Mouse (Mus musculus) stomach, postnatal 0 days (tissue): ENCODE results near the gene Cse1l. TPM values are rescaled to one million over a fixed set of nuclear protein-coding genes. Genes with fewer than 3 reads are reported as not detected.

Source experiments
- ATAC-seq: fragments of 200-750 bp; cut with Nextera tagmentation; 2 replicates; pipeline ENCODE4 v1.8.0; 2017; ENCODE audit not compliant: low FRiP score, low TSS enrichment
- DNase-seq: peaks from one replicate; pipeline ENCODE4 v3.0.0-alpha.2; 2016; ENCODE audit warnings: low spot score
- H3K27ac ChIP-seq: fragments of 300-500 bp; sonication (generic); replicated peaks from 2 replicates; pipeline ENCODE4 v1.5.1; 2014; ENCODE audit warnings: mild to moderate bottlenecking, control low read depth
- H3K27me3 ChIP-seq: fragments of 300-500 bp; sonication (generic); 2 replicates; pipeline ENCODE4 v1.6.1; 2014; ENCODE audit warnings: low read length; ENCODE audit not compliant: control insufficient read depth, insufficient read depth
- H3K36me3 ChIP-seq: fragments of 300-500 bp; sonication (generic); 2 replicates; pipeline ENCODE4 v1.6.1; 2014; ENCODE audit warnings: low read length, mixed read lengths; ENCODE audit not compliant: control insufficient read depth, insufficient read depth
- H3K4me1 ChIP-seq: fragments of 300-500 bp; sonication (generic); replicated peaks from 2 replicates; pipeline ENCODE4 v1.6.1; 2014; ENCODE audit warnings: antibody characterized with exemption; ENCODE audit not compliant: control insufficient read depth, insufficient read depth
- H3K4me2 ChIP-seq: fragments of 300-500 bp; sonication (generic); replicated peaks from 2 replicates; pipeline ENCODE4 v1.6.1; 2014; ENCODE audit warnings: low read depth, mild to moderate bottlenecking, control low read depth, moderate library complexity
- H3K4me3 ChIP-seq: fragments of 300-500 bp; sonication (generic); 2 replicates; pipeline ENCODE4 v1.5.1; 2014; ENCODE audit warnings: low read depth, low read length, control low read depth
- H3K9ac ChIP-seq: fragments of 300-500 bp; sonication (generic); 2 replicates; pipeline ENCODE4 v1.6.1; 2014; ENCODE audit warnings: mild to moderate bottlenecking, low read length, control low read depth, mixed read lengths
- H3K9me3 ChIP-seq: fragments of 300-500 bp; sonication (generic); 2 replicates; pipeline ENCODE4 v1.6.1; 2016; ENCODE audit warnings: low read length; ENCODE audit not compliant: control insufficient read depth
- CTCF ChIP-seq: IDR thresholded peaks from 2 replicates; pipeline ENCODE4 v1.5.1; 2016; ENCODE audit warnings: antibody characterized with exemption, low read depth, mild to moderate bottlenecking, moderate library complexity
- EP300 ChIP-seq: optimal IDR thresholded peaks from 2 replicates; pipeline ENCODE3; 2016; ENCODE audit warnings: antibody characterized with exemption
- WGBS: fragments of 180-500 bp; shearing (Covaris S2); extraction: QIAGEN DNeasy Blood & Tissue Kit; methylation state at CpG from one replicate; pipeline ENCODE4 v1.1.7; 2014; 5-methylcytosine and 5-hydroxymethylcytosine counted together
- polyA plus RNA-seq: library from polyadenylated mRNA; unstranded; fragments of >200 nt; fragmentation: Nextera tagmentation; extraction: Ambion mirVana; gene quantifications from 2 replicates; pipeline ENCODE4 v1.2.1, GENCODE M21; 2015

Gene Cse1l
- 29.1 and 29.3 TPM in 2 replicates for polyA plus RNA-seq

- ATAC-seq = peak; percentile 98
Measured at GRCm38 (mm10) chr2:166905711-166906522, at the start of gene Cse1l. Cse1l (plus strand) TSS chr2:166906040.

GRCm38 (mm10) chr2:166856366-166856765 lies 49.5 kb upstream of the Cse1l start:
- H3K9ac ChIP-seq = no peak overlapping the region
- TF ChIP-seq EP300 = no peak
- TF ChIP-seq CTCF = no peak
- no peak overlapping the region for H3K4me2 ChIP-seq
- ATAC-seq (no peak), DNase-seq (no peak)
- H3K9me3 ChIP-seq = no peaks in the 10 kb centered on the region
- H3K36me3 ChIP-seq = peaks cover 41% of the 10 kb centered on the region
- H3K4me1 ChIP-seq = no peaks in the 10 kb centered on the region
- no peaks in the 10 kb centered on the region for H3K27me3 ChIP-seq
- 91% methylated on average over 6 of the region's 6 CpGs for WGBS
- no peak overlapping the region for H3K27ac ChIP-seq
- no peak overlapping the region for H3K4me3 ChIP-seq

More at GRCm38 (mm10) chr2:166905711-166906522, at the start of gene Cse1l:
- DNase-seq = peak; percentile 98
- Histone ChIP-seq H3K4me2 (peak within 1 kb of the TSS; percentile 89), H3K27me3 (no peaks in the 10 kb centered on the region), H3K4me1 (no peaks in the 10 kb centered on the region), H3K27ac (peak within 1 kb of the TSS; percentile 98), H3K36me3 (no peaks in the 10 kb centered on the region), H3K9me3 (no peaks in the 10 kb centered on the region), H3K4me3 (peak within 1 kb of the TSS; percentile 78), H3K9ac (peak within 1 kb of the TSS; percentile 89)
- TF ChIP-seq EP300 = no peak
- TF ChIP-seq CTCF = no peak; the same call in 1 of the 2 replicates
- 1% methylated on average over 68 of the region's 80 CpGs for WGBS

- Histone ChIP-seq H3K4me3 (no peak overlapping the region), H3K4me2 (no peak overlapping the region), H3K9ac (no peak overlapping the region), H3K27me3 (no peaks in the 10 kb centered on the region), H3K27ac (no peak overlapping the region), H3K4me1 (no peaks in the 10 kb centered on the region), H3K9me3 (no peaks in the 10 kb centered on the region), H3K36me3 (peaks cover 40% of the 10 kb centered on the region)
- 88% methylated on average over 2 of the region's 2 CpGs for WGBS
- peak; percentile 38 for TF ChIP-seq CTCF
- no peak for TF ChIP-seq EP300
- no peak for ATAC-seq
- no peak for DNase-seq
Measured at GRCm38 (mm10) chr2:166857118-166857517, 48.7 kb upstream of the Cse1l start.

GRCm38 (mm10) chr2:166859214-166859613 lies 46.6 kb upstream of the Cse1l start:
- no peak for DNase-seq
- Histone ChIP-seq H3K36me3 (peaks cover 30% of the 10 kb centered on the region), H3K9ac (no peak overlapping the region), H3K4me3 (no peak overlapping the region), H3K27ac (no peak overlapping the region), H3K4me2 (no peak overlapping the region), H3K4me1 (no peaks in the 10 kb centered on the region), H3K9me3 (no peaks in the 10 kb centered on the region), H3K27me3 (no peaks in the 10 kb centered on the region)
- TF ChIP-seq EP300 = no peak
- TF ChIP-seq CTCF = no peak
- peak; percentile 54; the same call in 1 of the 2 replicates for ATAC-seq
- 76% methylated on average over 7 of the region's 7 CpGs for WGBS

- Histone ChIP-seq H3K9me3 (no peaks in the 10 kb centered on the region), H3K9ac (no peak overlapping the region), H3K4me3 (no peak overlapping the region), H3K4me2 (no peak overlapping the region), H3K27ac (no peak overlapping the region), H3K36me3 (peaks cover 30% of the 10 kb centered on the region), H3K27me3 (no peaks in the 10 kb centered on the region), H3K4me1 (no peaks in the 10 kb centered on the region)
- whole genome bisulfite sequencing = 59% methylated on average over 3 of the region's 3 CpGs
- no peak for ATAC-seq
- DNase-seq = no peak
- TF ChIP-seq EP300 = no peak
- no peak for TF ChIP-seq CTCF
Measured at GRCm38 (mm10) chr2:166862505-166862904, 43.3 kb upstream of the Cse1l start.

- Histone ChIP-seq H3K9ac (no peak overlapping the region), H3K27ac (no peak overlapping the region), H3K9me3 (no peaks in the 10 kb centered on the region), H3K27me3 (no peaks in the 10 kb centered on the region), H3K4me3 (no peak overlapping the region), H3K36me3 (peaks cover 33% of the 10 kb centered on the region), H3K4me2 (no peak overlapping the region), H3K4me1 (no peaks in the 10 kb centered on the region)
- TF ChIP-seq CTCF (no peak), EP300 (no peak)
- DNase-seq = no peak
- no peak for ATAC-seq
- 81% methylated on average over 10 of the region's 10 CpGs for WGBS
Measured at GRCm38 (mm10) chr2:166865476-166865875, 40.4 kb upstream of the Cse1l start.
